Mouse (Mus musculus) myocyte (in vitro differentiated cells): Measurements from ENCODE around the gene Pmp22. TPM values are rescaled to one million over a fixed set of nuclear protein-coding genes. Genes with fewer than 3 reads are reported as not detected.

Experiments
- H3K27me3 ChIP-seq: one replicate; pipeline ENCODE4 v1.6.1; 2011; ENCODE audit not compliant: control insufficient read depth, insufficient read depth, insufficient read length
- H3K36me3 ChIP-seq: one replicate; pipeline ENCODE4 v1.6.1; 2011; ENCODE audit not compliant: control insufficient read depth, insufficient read depth
- H3K4me2 ChIP-seq: one replicate; pipeline ENCODE4 v1.6.1; 2011; ENCODE audit warnings: low read depth, control low read depth
- H3K4me3 ChIP-seq: one replicate; pipeline ENCODE4 v1.5.1; 2011; ENCODE audit warnings: mild to moderate bottlenecking, control low read depth, moderate library complexity
- H3K79me2 ChIP-seq: one replicate; pipeline ENCODE4 v1.6.1; 2011; ENCODE audit not compliant: control insufficient read depth, insufficient read depth
- H3ac ChIP-seq: one replicate; pipeline ENCODE4 v1.6.1; 2011; ENCODE audit not compliant: control insufficient read depth, insufficient read length
- CEBPB ChIP-seq: IDR thresholded peaks from 2 replicates; pipeline ENCODE4 v1.6.1; 2011; ENCODE audit warnings: mild to moderate bottlenecking, moderate library complexity; ENCODE audit not compliant: poor library complexity, insufficient read depth, severe bottlenecking
- E2F4 ChIP-seq: IDR thresholded peaks from one replicate; pipeline ENCODE4 v1.6.1; 2011; ENCODE audit warnings: mild to moderate bottlenecking, control low read depth, moderate library complexity; ENCODE audit not compliant: insufficient read depth
- MAX ChIP-seq: IDR thresholded peaks from one replicate; pipeline ENCODE4 v1.6.1; 2011; ENCODE audit warnings: low read depth, mild to moderate bottlenecking, control low read depth
- MYOD1 ChIP-seq, 3 experiments: IDR thresholded peaks; one replicate each; pipeline ENCODE4 v1.6.1; 2011; ENCODE audit warnings: control low read depth in 2 of 3, low read depth in 2 of 3, mild to moderate bottlenecking in 2 of 3, moderate library complexity in 1 of 3; ENCODE audit not compliant: insufficient read length in 2 of 3, control insufficient read depth in 1 of 3
- MYOG ChIP-seq, 3 experiments: IDR thresholded peaks; one replicate each; pipeline ENCODE4 v1.6.1; 2011; ENCODE audit warnings: control low read depth in 2 of 3, low read depth in 2 of 3, mild to moderate bottlenecking in 2 of 3; ENCODE audit not compliant: insufficient read length in 2 of 3, control insufficient read depth in 1 of 3, insufficient read depth in 1 of 3
- POLR2A ChIP-seq: IDR thresholded peaks from one replicate; pipeline ENCODE4 v1.6.1; 2011; ENCODE audit warnings: low read depth, mild to moderate bottlenecking, control low read depth, moderate library complexity; ENCODE audit not compliant: insufficient read length
- POLR2AphosphoS2 ChIP-seq: IDR thresholded peaks from one replicate; pipeline ENCODE4 v1.6.1; 2011; ENCODE audit warnings: low read depth, control low read depth; ENCODE audit not compliant: insufficient read length
- REST ChIP-seq: IDR thresholded peaks from one replicate; pipeline ENCODE4 v1.6.1; 2011; ENCODE audit warnings: mild to moderate bottlenecking, control low read depth, moderate library complexity; ENCODE audit not compliant: insufficient read depth, insufficient read length
- SRF ChIP-seq: IDR thresholded peaks from one replicate; pipeline ENCODE4 v1.6.1; 2011; ENCODE audit warnings: low read depth; ENCODE audit not compliant: control insufficient read depth, insufficient read length
- TCF12 ChIP-seq: IDR thresholded peaks from one replicate; pipeline ENCODE4 v1.6.1; 2011; ENCODE audit warnings: mild to moderate bottlenecking, control low read depth; ENCODE audit not compliant: poor library complexity, insufficient read depth, severe bottlenecking
- TCF3 ChIP-seq: IDR thresholded peaks from one replicate; pipeline ENCODE4 v1.6.1; 2011; ENCODE audit warnings: low read depth, control low read depth; ENCODE audit not compliant: insufficient read length
- USF1 ChIP-seq: IDR thresholded peaks from one replicate; pipeline ENCODE4 v1.6.1; 2011; ENCODE audit warnings: low read depth, mild to moderate bottlenecking, control low read depth, moderate library complexity
- polyA plus RNA-seq: library from polyadenylated mRNA; unstranded; fragments of >200 nt; fragmentation: generic; extraction: Trizol; gene quantifications from one replicate; pipeline ENCODE4 v1.2.1, GENCODE M21; 2012; ENCODE audit warnings: missing spikeins

The Pmp22 gene
- polyA plus RNA-seq, 1 experiment, result 74.6 TPM

- Histone ChIP-seq H3K4me3 (no peak overlapping the region), H3K27me3 (no peaks in the 10 kb centered on the region), H3K36me3 (peaks cover 3% of the 10 kb centered on the region), H3K4me2 (no peak overlapping the region), H3K79me2 (peaks cover 5% of the 10 kb centered on the region), H3ac (no peak overlapping the region)
- no peak for TF ChIP-seq E2F4
- TF ChIP-seq TCF3, result no peak
Measured at GRCm38 (mm10) chr11:63143486-63143885, 14.7 kb downstream of the Pmp22 start.

GRCm38 (mm10) chr11:63146601-63147000 lies 17.8 kb downstream of the Pmp22 start:
- H3K79me2 ChIP-seq, result peaks cover 8% of the 10 kb centered on the region
- peaks cover 6% of the 10 kb centered on the region for H3K36me3 ChIP-seq

GRCm38 (mm10) chr11:63148276-63148675 lies 19.5 kb downstream of the Pmp22 start:
- Histone ChIP-seq H3K36me3 (peaks cover 22% of the 10 kb centered on the region), H3K4me2 (no peak overlapping the region), H3K79me2 (peaks cover 8% of the 10 kb centered on the region), H3K4me3 (no peak overlapping the region), H3K27me3 (no peaks in the 10 kb centered on the region), H3ac (no peak overlapping the region)
- TF ChIP-seq E2F4 (no peak), MYOD1 (IDR thresholded peaks at IDR 0.05; ENCODE audit: control insufficient read depth in 1 of 3, insufficient read length in 2 of 3, low read depth in 2 of 3) (no peak), USF1 (no peak), REST (no peak), MYOG (IDR thresholded peaks at IDR 0.05; ENCODE audit: control insufficient read depth in 1 of 3, insufficient read depth in 1 of 3, insufficient read length in 2 of 3, low read depth in 2 of 3) (no peak), SRF (no peak), MAX (no peak), POLR2A (no peak), CEBPB (no peak), POLR2AphosphoS2 (no peak), TCF3 (no peak), TCF12 (no peak)

More at GRCm38 (mm10) chr11:63146601-63147000, 17.8 kb downstream of the Pmp22 start:
- H3K4me3 ChIP-seq, result no peak overlapping the region
- no peak for TF ChIP-seq TCF12
- TF ChIP-seq POLR2AphosphoS2, result no peak
- no peak for TF ChIP-seq REST
- TF ChIP-seq MYOD1 (IDR thresholded peaks at IDR 0.05; ENCODE audit: control insufficient read depth in 1 of 3, insufficient read length in 2 of 3, low read depth in 2 of 3), result no peak
- no peak overlapping the region for H3K4me2 ChIP-seq
- no peak overlapping the region for H3ac ChIP-seq
- H3K27me3 ChIP-seq, result no peaks in the 10 kb centered on the region

- Histone ChIP-seq H3K79me2 (peaks cover 8% of the 10 kb centered on the region), H3ac (no peak overlapping the region), H3K27me3 (no peaks in the 10 kb centered on the region), H3K4me3 (no peak overlapping the region), H3K4me2 (no peak overlapping the region), H3K36me3 (peaks cover 48% of the 10 kb centered on the region)
- no peak for TF ChIP-seq TCF3
- no peak for TF ChIP-seq USF1
- TF ChIP-seq E2F4, result no peak
- TF ChIP-seq MYOG (IDR thresholded peaks at IDR 0.05; ENCODE audit: control insufficient read depth in 1 of 3, insufficient read depth in 1 of 3, insufficient read length in 2 of 3, low read depth in 2 of 3), result no peak
- TF ChIP-seq MYOD1 (IDR thresholded peaks at IDR 0.05; ENCODE audit: control insufficient read depth in 1 of 3, insufficient read length in 2 of 3, low read depth in 2 of 3), result no peak
- no peak for TF ChIP-seq MAX
- TF ChIP-seq REST, result no peak
- TF ChIP-seq TCF12, result no peak
- TF ChIP-seq POLR2AphosphoS2, result no peak
- TF ChIP-seq SRF, result no peak
- no peak for TF ChIP-seq CEBPB
- no peak for TF ChIP-seq POLR2A
Measured at GRCm38 (mm10) chr11:63151857-63152256, 23.1 kb downstream of the Pmp22 start.

- no peak for TF ChIP-seq MYOG (IDR thresholded peaks at IDR 0.05; ENCODE audit: control insufficient read depth in 1 of 3, insufficient read depth in 1 of 3, insufficient read length in 2 of 3, low read depth in 2 of 3)
- TF ChIP-seq CEBPB, result no peak
- TF ChIP-seq TCF12, result no peak
- no peaks in the 10 kb centered on the region for H3K79me2 ChIP-seq
- no peak overlapping the region for H3ac ChIP-seq
- no peak overlapping the region for H3K4me2 ChIP-seq
- H3K36me3 ChIP-seq, result peaks cover 51% of the 10 kb centered on the region
- no peak overlapping the region for H3K4me3 ChIP-seq
- no peaks in the 10 kb centered on the region for H3K27me3 ChIP-seq
Measured at GRCm38 (mm10) chr11:63157117-63157516, 28.3 kb downstream of the Pmp22 start.
